Mouse (Mus musculus): ENCODE measurements around the gene Hipk4.

Gene Hipk4

GRCm38 (mm10) chr7:27540935-27541334, 17.9 kb downstream of the Hipk4 start:
- DNase-seq (ENCODE audit: low spot score in 2 of 2), result no peak

- peak; percentile 33 to 50 for DNase-seq (ENCODE audit: low spot score in 2 of 2)
These were observed 18.4 kb downstream of the Hipk4 start for GRCm38 (mm10) chr7:27541431-27541830.

DNA sequence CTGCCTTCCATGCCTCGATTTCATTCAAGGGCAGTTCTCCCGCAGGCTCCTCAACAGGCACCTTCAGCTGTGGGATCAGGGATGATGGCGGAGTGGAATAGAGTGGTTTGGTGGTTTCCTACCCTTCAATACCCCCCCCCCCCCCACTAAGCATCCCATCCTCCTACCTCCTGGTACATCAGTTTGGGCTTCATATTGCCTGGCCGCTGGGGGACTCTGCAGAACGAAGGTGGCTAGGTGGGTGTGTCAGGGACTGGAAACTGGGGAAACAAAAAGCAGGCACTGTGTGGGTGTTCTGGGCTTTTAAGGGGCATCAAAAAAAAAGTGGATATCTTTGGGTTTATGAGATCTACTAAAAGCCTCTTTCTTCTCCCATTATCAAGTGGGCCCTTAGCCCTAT, 18.9 kb downstream of the Hipk4 start:
- no peak for DNase-seq (ENCODE audit: low spot score in 2 of 2)

DNA sequence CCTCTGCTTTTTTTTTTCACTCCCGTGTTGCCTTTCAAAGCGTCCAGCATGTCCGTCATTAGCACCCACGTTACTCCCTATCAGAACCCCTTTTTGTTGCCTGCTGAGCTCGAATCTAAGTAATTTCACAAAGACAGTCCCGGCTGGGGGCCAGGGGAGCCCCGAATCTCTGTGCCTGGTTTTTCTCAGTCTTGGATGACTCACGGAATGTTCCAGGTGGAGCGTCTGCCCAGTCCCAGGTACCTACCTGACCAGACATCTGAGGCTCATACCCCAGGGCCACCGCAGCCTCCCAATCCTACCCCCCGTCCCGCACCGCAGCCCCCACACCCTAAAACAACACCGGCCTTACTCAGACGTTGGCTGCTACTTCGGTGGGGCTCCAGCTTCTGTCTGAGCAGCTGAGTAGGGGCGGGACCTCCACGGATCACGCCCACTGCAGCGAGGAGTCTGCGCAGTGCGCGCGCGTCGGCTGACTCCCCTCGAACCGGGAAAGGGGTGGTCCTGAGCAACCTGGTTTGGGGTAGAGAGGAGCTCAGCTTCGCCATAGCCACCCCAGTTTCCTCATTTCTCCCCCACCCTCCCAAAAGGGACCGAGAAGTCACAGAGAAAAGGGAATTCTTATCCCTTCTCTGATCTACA, 19.4 kb downstream of the Hipk4 start:
- peak; percentile 68 to 78 for DNase-seq (ENCODE audit: low spot score in 2 of 2)

DNA sequence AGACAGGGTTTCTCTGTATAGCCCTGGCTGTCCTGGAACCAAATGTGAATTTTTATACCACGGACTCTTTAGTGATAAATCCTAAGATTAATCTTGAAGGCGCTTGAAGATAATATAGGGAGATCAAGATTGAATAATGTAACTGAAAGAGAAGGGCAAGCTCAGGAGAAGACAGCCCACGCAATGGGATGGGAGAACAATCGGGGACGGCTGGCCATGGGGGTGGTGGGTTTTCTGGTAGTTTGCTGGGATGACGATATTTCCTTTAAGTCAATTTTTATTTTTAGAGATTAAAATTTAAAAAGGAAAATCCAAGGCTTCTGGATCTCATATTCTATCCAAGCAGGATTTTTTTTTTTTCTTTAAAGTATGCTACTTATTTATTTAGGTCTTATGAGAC, 20.0 kb downstream of the Hipk4 start:
- DNase-seq (ENCODE audit: low spot score in 2 of 2), result no peak

DNA sequence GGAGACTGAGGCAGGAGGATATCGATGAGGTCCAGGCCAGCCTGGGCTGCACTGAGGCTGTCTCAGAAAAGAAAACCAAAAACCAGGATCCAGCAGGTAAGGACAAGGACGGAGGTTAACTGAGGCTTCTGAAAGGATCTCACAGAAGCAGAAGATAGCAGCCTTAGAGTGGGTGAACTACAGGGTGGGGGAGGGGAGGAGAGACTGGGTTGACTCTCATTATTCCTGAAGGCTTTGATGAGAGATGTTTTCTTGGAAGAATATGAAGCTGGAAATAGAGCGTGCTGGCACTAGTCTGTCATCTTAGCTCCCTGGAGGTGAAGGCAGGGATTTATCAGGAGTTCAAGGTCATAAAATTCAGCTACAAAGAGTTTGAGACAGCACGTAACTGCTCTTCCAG, 20.8 kb downstream of the Hipk4 start:
- DNase-seq (ENCODE audit: low spot score in 2 of 2), result no peak

DNA sequence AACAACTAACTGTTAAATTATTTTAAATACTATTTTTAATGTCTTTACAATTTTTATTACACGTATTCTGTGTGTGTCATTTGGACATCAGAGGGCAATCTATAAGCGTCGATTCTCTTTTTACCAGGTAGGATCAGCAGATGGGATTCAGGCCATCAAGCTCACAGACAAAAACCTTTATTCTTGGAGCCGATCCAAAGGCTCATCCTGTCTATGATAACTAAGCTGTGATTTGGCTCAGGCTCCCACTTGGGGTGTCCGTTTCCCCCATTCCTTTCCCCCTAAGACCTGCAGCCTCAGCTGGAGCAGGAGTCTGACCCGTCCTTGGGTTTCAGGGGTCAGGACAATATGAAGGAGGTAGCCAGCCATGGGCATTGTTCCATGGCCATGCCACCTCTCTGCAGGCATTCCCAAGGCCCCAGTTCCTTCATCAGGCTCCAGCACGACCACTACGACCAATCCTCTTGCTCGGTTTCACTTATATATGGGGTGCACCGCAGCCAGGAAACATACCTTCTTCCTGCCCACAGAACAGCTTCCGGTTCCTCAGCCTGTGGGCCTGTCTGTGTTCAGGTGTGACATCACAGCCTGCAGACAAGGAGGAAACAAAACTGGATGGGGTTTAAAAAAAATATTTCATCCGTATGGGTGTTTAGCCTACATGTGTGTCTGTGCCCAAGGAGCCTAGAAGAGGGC, 21.8 kb downstream of the Hipk4 start:
- peak in 1 of 2 experiments; percentile 35 for DNase-seq (ENCODE audit: low spot score in 2 of 2)

GRCm38 (mm10) chr7:27549597-27549996, 26.5 kb downstream of the Hipk4 start:
- no peak for DNase-seq (ENCODE audit: low spot score in 2 of 2)

GRCm38 (mm10) chr7:27552070-27552469, 29.0 kb downstream of the Hipk4 start:
- no peak for DNase-seq (ENCODE audit: low spot score in 2 of 2)

GRCm38 (mm10) chr7:27552931-27553513, 30.0 kb downstream of the Hipk4 start, which contains the start of the genes Pld3 and 2310022A10Rik:
Pld3 (minus strand) TSS chr7:27553218.
2310022A10Rik (plus strand) TSS chr7:27553233.
- peak; percentile 86 to 89 for DNase-seq (ENCODE audit: low spot score in 2 of 2)

DNA sequence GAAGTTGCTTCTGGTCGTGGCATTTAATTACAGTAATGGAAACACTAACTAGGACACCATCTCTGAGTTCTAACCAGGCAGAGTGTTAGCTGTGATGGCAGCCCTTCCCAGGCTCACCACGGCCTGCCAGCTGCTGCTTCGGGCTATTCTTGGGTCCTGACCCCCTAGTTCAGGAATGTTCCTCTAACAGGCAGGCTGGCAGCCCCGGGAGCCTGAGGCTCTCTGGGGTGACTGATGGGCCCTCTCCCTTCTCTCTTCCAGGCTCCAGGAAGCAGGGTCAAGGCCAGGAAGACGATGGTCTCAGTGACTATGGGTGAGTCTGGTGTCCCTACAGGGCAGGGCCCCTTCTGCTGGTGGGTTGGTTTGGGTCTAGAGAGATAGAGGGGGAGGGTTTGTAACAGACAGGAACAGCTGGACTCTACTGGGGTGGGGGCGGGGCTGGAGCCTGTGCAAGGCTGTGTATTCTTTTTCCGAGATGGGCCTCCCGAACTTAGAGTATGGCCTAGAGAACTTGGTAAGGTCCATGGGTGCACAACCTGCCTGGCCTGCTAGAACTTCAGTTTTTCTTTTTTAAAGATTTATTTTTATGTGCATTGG, 37.3 kb downstream of the Hipk4 start:
- DNase-seq (ENCODE audit: low spot score in 2 of 2), result no peak

GRCm38 (mm10) chr7:27560978-27561377, 37.9 kb downstream of the Hipk4 start:
- no peak for DNase-seq (ENCODE audit: low spot score in 2 of 2)

GRCm38 (mm10) chr7:27569580-27570224, 46.6 kb downstream of the Hipk4 start:
- no peak for DNase-seq (ENCODE audit: low spot score in 2 of 2)

GRCm38 (mm10) chr7:27572133-27572532, 49.1 kb downstream of the Hipk4 start:
- DNase-seq (ENCODE audit: low spot score in 2 of 2), result no peak

DNA sequence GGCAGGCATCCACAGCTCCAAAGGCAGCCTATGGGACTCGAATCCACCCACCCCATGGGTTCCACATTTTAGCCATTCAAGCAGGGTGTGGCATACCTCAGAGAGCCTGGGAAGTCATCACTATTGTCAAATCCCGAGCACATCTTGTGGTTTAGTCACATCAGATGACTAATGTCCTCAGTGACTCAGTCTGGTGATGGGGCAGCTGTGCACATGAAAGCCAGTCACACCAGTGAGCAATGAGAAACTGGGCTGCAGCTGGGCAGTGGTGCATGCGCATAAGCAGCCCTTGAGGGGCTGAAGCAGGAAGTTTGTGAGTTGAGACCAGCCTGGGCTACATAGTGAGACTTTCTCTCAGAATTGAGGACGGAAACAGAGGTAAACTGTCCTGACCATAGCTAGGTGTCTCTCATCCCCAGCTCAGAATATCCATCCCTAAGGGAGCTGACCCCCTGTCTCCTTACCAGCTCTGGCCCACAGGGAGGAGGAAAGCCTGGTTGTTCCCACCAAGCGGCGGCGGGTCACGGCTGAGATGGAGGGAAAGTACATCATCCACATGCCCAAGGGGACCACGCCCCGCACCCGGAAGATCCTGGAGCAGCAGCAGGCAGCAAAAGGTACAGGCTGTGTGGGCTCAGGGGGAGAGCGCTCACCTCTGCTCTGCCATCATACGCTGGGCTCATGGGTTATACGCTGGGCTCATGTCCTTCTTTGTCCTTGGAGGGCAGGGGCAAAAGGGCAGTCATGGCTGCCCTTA, 51.2 kb downstream of the Hipk4 start:
- no peak for DNase-seq (ENCODE audit: low spot score in 2 of 2)

GRCm38 (mm10) chr7:27576914-27577313, 53.8 kb downstream of the Hipk4 start:
- DNase-seq (ENCODE audit: low spot score in 2 of 2), result peak; percentile 32 to 45

DNA sequence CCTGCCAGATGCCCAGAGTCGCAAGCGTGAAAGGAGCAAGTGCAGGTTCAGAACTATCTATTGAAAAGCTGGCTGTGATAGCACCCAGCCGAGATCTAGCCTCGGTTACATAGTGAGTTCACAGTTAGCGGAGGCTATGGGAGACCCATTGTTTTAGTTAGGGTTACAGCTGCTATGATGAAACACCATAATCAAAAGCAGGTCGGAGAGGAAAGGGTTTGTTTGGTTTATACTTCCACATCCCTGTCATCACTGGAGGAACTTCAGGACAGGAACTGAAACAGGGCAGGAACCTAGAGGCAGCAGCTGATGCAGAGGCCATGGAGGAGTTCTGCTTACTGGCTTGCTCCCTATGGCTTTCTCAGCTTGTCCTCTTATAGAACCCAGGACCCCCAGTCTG, 54.5 kb downstream of the Hipk4 start:
- no peak for DNase-seq (ENCODE audit: low spot score in 2 of 2)

DNA sequence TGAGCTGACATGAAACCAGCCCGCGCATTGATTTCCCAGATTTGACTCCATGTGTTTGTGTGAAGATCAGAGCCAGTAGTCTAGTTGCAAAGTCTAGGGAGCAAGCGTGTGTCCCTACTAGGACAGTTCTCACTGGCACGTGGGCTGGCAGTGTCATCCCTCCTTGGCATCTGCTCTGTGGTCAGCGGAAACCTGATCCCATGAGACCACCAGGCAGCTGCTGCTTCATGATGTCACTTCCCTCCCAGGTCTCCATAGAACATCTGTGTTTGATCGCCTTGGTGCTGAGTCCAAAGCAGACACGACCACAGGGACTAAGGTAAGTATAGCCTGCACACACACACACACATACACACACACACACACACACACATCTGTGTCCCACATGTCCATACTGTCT, 55.4 kb downstream of the Hipk4 start:
- no peak for DNase-seq (ENCODE audit: low spot score in 2 of 2)

- DNase-seq (ENCODE audit: low spot score in 2 of 2), result no peak
These were observed 57.5 kb downstream of the Hipk4 start for GRCm38 (mm10) chr7:27580380-27581174.

All from spleen, postnatal 14 days (tissue).